Mouse (Mus musculus): ENCODE measurements around the gene 2310046K23Rik.
"Not testable (repeated sequence)": the region's sequence is repeated elsewhere in the genome, so short reads cannot be mapped to it uniquely, and the experiment has no call there.

2310046K23Rik gene

GRCm38 (mm10) chr3:92534411-92534810 is at the start of gene 2310046K23Rik:
Gene 2310046K23Rik (minus strand): TSS chr3:92534511.
- no peak for DNase-seq

GRCm38 (mm10) chr3:92583164-92583826 is 49.0 kb upstream of the 2310046K23Rik start:
- no peak for DNase-seq

GRCm38 (mm10) chr3:92579508-92579907 is 45.2 kb upstream of the 2310046K23Rik start:
- DNase-seq = no peak

- DNase-seq = no peak
Observed at GRCm38 (mm10) chr3:92578652-92579413, 44.5 kb upstream of the 2310046K23Rik start.

GRCm38 (mm10) chr3:92573449-92574041 is 39.2 kb upstream of the 2310046K23Rik start, which contains the start of gene Ivl:
Gene Ivl (minus strand): TSS chr3:92573735.
- no peak for DNase-seq

- no peak for DNase-seq
Observed at GRCm38 (mm10) chr3:92572514-92573155, 38.3 kb upstream of the 2310046K23Rik start.

- no peak for DNase-seq
Observed at GRCm38 (mm10) chr3:92568752-92569151, 34.4 kb upstream of the 2310046K23Rik start.

- no peak for DNase-seq
Observed at GRCm38 (mm10) chr3:92565418-92565817, 31.1 kb upstream of the 2310046K23Rik start.

- DNase-seq = no peak
Observed at GRCm38 (mm10) chr3:92512325-92512724, 22.0 kb downstream of the 2310046K23Rik start.

- DNase-seq = no peak
Observed at GRCm38 (mm10) chr3:92510786-92511185, 23.5 kb downstream of the 2310046K23Rik start.

GRCm38 (mm10) chr3:92508185-92508584 is 26.1 kb downstream of the 2310046K23Rik start:
- DNase-seq = no peak

GRCm38 (mm10) chr3:92503528-92503927 is 30.8 kb downstream of the 2310046K23Rik start:
- no peak for DNase-seq

GRCm38 (mm10) chr3:92500393-92500792 is 33.9 kb downstream of the 2310046K23Rik start, which contains the start of gene Sprr4:
Gene Sprr4 (minus strand): TSS chr3:92500493.
- no peak for DNase-seq

GRCm38 (mm10) chr3:92490262-92490661 is 44.0 kb downstream of the 2310046K23Rik start:
- DNase-seq = not testable (repeated sequence)

GRCm38 (mm10) chr3:92486307-92486706 is 48.0 kb downstream of the 2310046K23Rik start:
- no peak for DNase-seq

GRCm38 (mm10) chr3:92485863-92486262 is 48.4 kb downstream of the 2310046K23Rik start, which contains the start of gene Sprr1a:
Gene Sprr1a (minus strand): TSS chr3:92485895.
- DNase-seq = no peak
